Mouse (Mus musculus): Measurements from ENCODE around the gene Dicer1. TPM values are rescaled to one million over a fixed set of nuclear protein-coding genes. Genes with fewer than 3 reads are reported as not detected.
A peak's percentile ranks its signal among the peaks of the same experiment; 100 is the strongest.

Dicer1 gene
- polyA plus RNA-seq, 1 experiment = 6.3 TPM

DNA sequence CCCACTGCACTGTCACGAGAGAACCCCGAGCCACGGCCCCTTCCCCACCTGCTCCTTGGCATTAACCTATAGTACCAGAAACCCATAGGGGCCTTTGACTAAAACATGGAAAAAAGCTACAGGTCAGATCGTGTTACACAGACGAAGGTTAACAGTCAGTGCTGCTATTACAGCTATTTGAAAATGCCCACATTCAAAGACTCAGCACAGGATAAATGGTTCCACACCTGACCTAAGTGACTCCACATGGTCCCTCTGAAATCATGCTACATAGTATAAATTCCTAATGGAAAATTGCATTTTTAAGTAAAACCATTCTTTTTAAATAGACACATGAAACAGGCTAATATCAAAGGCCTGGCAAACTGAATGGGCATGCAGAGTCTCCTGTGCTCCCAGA is 35.3 kb downstream of the Dicer1 start:
- TF ChIP-seq CTCF (IDR thresholded peaks at IDR 0.05; ENCODE audit: extremely low read depth, insufficient read depth, insufficient read length, insufficient replicate concordance) (no peak), POLR2A (IDR thresholded peaks at IDR 0.05; ENCODE audit: low read depth, low read length) (no peak)
- no peak overlapping the region for H3K4me3 ChIP-seq (ENCODE audit: extremely low read depth, insufficient read depth, insufficient read length)
- no peak overlapping the region for H3K27ac ChIP-seq (ENCODE audit: insufficient read depth, low read length)
- DNase-seq (ENCODE audit: low read depth in 1 of 2, low spot score in 2 of 2) = no peak
- 92% methylated on average over 5 of the region's 5 CpGs for WGBS
- peaks cover 26% of the 10 kb centered on the region for H3K36me3 ChIP-seq (ENCODE audit: control insufficient read depth, insufficient read depth, low read length)
- H3K27me3 ChIP-seq (ENCODE audit: control insufficient read depth, insufficient read depth, low read length) = no peaks in the 10 kb centered on the region
- no peaks in the 10 kb centered on the region for H3K4me1 ChIP-seq (ENCODE audit: control insufficient read depth, insufficient read depth, insufficient read length)

DNA sequence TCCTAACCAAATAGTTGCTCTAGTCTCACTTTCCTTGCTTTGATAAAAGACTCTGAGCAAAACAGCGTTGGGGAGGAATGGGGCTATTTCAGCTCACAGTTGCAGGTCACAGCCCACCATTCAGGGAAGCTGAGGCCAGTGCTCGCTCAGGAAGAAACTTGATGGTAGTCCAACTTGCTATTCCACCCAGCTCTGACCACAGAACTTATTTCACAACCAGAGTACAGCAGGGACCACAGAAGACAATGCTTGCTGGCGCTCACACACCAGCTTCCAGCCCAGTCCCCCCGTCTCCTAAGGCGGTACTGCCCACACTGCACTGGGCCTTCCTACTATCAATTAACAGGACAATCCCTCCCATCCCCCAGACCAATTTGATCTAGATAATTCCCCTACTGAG is 36.3 kb downstream of the Dicer1 start:
- Histone ChIP-seq H3K4me3 (ENCODE audit: extremely low read depth, insufficient read depth, insufficient read length) (no peak overlapping the region), H3K4me1 (ENCODE audit: control insufficient read depth, insufficient read depth, insufficient read length) (no peaks in the 10 kb centered on the region), H3K27ac (ENCODE audit: insufficient read depth, low read length) (no peak overlapping the region), H3K27me3 (ENCODE audit: control insufficient read depth, insufficient read depth, low read length) (no peaks in the 10 kb centered on the region), H3K36me3 (ENCODE audit: control insufficient read depth, insufficient read depth, low read length) (peaks cover 29% of the 10 kb centered on the region)
- WGBS = 92% methylated on average over 5 of the region's 5 CpGs
- DNase-seq (ENCODE audit: low read depth in 1 of 2, low spot score in 2 of 2) = no peak
- no peak for TF ChIP-seq POLR2A (IDR thresholded peaks at IDR 0.05; ENCODE audit: low read depth, low read length)
- TF ChIP-seq CTCF (IDR thresholded peaks at IDR 0.05; ENCODE audit: extremely low read depth, insufficient read depth, insufficient read length, insufficient replicate concordance) = no peak

DNA sequence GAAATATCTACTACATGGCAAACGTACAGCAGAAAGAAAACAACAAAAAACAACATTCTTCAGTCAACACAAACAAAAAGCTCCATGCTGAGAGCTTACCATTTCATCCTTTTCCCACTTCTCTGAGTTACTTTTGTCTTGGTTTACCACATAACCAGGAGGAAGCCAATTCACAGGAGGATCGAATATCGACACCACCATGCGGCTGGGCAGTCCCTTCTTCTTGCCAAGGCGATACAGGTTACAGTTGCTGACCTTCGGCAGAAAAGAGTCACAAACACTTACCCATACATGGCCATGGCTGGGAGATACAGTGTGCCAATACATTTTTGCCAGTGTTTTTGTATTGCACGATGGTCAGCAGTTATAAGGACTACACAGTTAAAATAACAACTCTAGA is 51.5 kb downstream of the Dicer1 start:
- no peaks in the 10 kb centered on the region for H3K27me3 ChIP-seq (ENCODE audit: control insufficient read depth, insufficient read depth, low read length)
- H3K4me1 ChIP-seq (ENCODE audit: control insufficient read depth, insufficient read depth, insufficient read length) = no peaks in the 10 kb centered on the region
- no peak for DNase-seq (ENCODE audit: low read depth in 1 of 2, low spot score in 2 of 2)
- no peak overlapping the region for H3K27ac ChIP-seq (ENCODE audit: insufficient read depth, low read length)
- no peak overlapping the region for H3K4me3 ChIP-seq (ENCODE audit: extremely low read depth, insufficient read depth, insufficient read length)
- 92% methylated on average over 7 of the region's 7 CpGs for WGBS
- no peak for TF ChIP-seq POLR2A (IDR thresholded peaks at IDR 0.05; ENCODE audit: low read depth, low read length)
- TF ChIP-seq CTCF (IDR thresholded peaks at IDR 0.05; ENCODE audit: extremely low read depth, insufficient read depth, insufficient read length, insufficient replicate concordance) = no peak
- H3K36me3 ChIP-seq (ENCODE audit: control insufficient read depth, insufficient read depth, low read length) = peaks cover 53% of the 10 kb centered on the region

DNA sequence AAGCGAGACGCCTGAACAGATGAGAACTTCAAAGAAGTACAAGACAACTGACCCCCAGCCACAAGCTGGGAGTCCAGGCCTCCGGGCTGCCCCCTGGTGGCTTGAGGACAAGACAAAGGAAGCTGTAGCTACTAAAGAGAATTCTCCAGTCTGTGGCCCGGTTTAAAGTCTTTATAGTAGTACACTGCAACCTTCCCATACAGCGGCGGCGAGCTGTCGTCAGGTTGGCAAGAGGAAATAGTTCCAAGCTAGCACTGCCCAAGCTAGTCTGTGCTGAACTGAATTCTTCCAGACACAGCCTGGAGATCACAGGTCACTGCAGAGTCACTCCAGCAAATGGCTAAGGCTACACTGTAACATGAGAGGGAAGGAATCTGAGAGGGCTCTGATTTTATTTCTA is 52.0 kb downstream of the Dicer1 start:
- Histone ChIP-seq H3K4me3 (ENCODE audit: extremely low read depth, insufficient read depth, insufficient read length) (no peak overlapping the region), H3K27me3 (ENCODE audit: control insufficient read depth, insufficient read depth, low read length) (no peaks in the 10 kb centered on the region), H3K4me1 (ENCODE audit: control insufficient read depth, insufficient read depth, insufficient read length) (no peaks in the 10 kb centered on the region), H3K36me3 (ENCODE audit: control insufficient read depth, insufficient read depth, low read length) (peaks cover 53% of the 10 kb centered on the region), H3K27ac (ENCODE audit: insufficient read depth, low read length) (no peak overlapping the region)
- 88% methylated on average over 8 of the region's 8 CpGs for WGBS
- TF ChIP-seq CTCF (IDR thresholded peaks at IDR 0.05; ENCODE audit: extremely low read depth, insufficient read depth, insufficient read length, insufficient replicate concordance) = 0 out of 2 replicates have a peak, but pooled peaks have one; percentile 10
- TF ChIP-seq POLR2A (IDR thresholded peaks at IDR 0.05; ENCODE audit: low read depth, low read length) = no peak
- no peak for DNase-seq (ENCODE audit: low read depth in 1 of 2, low spot score in 2 of 2)

DNA sequence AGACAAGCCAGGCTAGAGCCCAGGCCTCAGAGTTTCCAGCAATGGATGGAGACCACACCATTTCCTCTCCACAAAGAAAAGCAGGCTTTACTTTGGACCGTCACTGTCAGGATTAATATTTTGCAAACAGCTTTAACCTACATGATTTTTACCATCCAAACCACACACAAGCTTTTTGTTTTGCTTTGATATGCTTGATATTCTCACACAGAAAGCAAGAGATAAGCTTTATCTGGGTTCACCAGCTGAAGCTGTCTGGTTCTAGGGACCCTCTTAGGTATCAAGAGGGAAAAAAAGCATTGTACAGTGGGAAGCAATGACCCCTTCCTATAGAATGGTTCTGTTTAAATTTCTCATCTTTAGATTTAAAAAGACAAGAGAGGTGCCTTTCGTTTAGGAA is 56.2 kb downstream of the Dicer1 start:
- no peaks in the 10 kb centered on the region for H3K27me3 ChIP-seq (ENCODE audit: control insufficient read depth, insufficient read depth, low read length)
- no peak for DNase-seq (ENCODE audit: low read depth in 1 of 2, low spot score in 2 of 2)
- H3K4me1 ChIP-seq (ENCODE audit: control insufficient read depth, insufficient read depth, insufficient read length) = no peaks in the 10 kb centered on the region
- TF ChIP-seq POLR2A (IDR thresholded peaks at IDR 0.05; ENCODE audit: low read depth, low read length) (no peak), CTCF (IDR thresholded peaks at IDR 0.05; ENCODE audit: extremely low read depth, insufficient read depth, insufficient read length, insufficient replicate concordance) (no peak)
- peaks cover 44% of the 10 kb centered on the region for H3K36me3 ChIP-seq (ENCODE audit: control insufficient read depth, insufficient read depth, low read length)
- H3K27ac ChIP-seq (ENCODE audit: insufficient read depth, low read length) = no peak overlapping the region
- 93% methylated on average over 2 of the region's 2 CpGs for WGBS
- H3K4me3 ChIP-seq (ENCODE audit: extremely low read depth, insufficient read depth, insufficient read length) = no peak overlapping the region

DNA sequence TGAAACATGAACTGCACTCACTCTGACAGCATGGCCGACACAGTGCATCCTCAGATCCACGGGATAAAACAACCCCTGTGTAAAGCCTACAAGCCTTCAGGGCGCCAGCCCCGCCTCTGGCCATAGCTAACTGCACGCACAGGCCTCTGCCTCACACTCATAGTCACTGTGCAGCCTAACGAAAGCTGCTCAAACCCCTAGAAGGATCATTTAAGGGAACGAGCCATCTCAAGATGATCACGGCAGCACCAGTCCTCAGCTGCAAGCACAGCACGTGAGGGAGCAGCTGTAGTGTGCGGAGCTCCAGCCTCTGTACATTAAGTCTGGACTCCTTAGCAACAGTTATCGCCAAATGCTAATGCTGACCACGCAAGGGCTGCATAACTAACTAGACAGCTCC is 58.9 kb downstream of the Dicer1 start:
- Histone ChIP-seq H3K4me1 (ENCODE audit: control insufficient read depth, insufficient read depth, insufficient read length) (no peaks in the 10 kb centered on the region), H3K36me3 (ENCODE audit: control insufficient read depth, insufficient read depth, low read length) (peaks cover 48% of the 10 kb centered on the region), H3K27me3 (ENCODE audit: control insufficient read depth, insufficient read depth, low read length) (no peaks in the 10 kb centered on the region), H3K27ac (ENCODE audit: insufficient read depth, low read length) (no peak overlapping the region), H3K4me3 (ENCODE audit: extremely low read depth, insufficient read depth, insufficient read length) (no peak overlapping the region)
- TF ChIP-seq CTCF (IDR thresholded peaks at IDR 0.05; ENCODE audit: extremely low read depth, insufficient read depth, insufficient read length, insufficient replicate concordance) (no peak), POLR2A (IDR thresholded peaks at IDR 0.05; ENCODE audit: low read depth, low read length) (no peak)
- 92% methylated on average over 12 of the region's 12 CpGs for WGBS
- no peak for DNase-seq (ENCODE audit: low read depth in 1 of 2, low spot score in 2 of 2)

DNA sequence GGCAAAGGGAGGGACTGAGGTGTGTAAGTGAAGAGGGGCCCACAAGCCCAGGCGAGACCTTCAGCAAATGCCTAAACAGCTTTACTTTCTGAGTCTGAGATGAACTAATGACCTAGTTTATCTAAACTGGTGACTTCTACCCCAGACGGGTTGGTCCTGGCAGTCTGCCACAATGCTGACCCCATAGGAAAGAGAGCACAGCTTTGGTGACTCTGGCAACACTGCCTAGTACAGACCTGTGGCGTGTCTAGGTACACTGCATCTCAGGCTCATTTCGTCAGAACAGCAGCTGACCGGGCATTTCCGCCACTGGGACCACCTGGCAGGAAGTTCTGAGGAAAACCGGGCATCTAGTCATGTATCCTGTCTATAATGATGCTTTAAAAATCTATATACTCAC is 61.3 kb downstream of the Dicer1 start:
- TF ChIP-seq CTCF (IDR thresholded peaks at IDR 0.05; ENCODE audit: extremely low read depth, insufficient read depth, insufficient read length, insufficient replicate concordance) (no peak), POLR2A (IDR thresholded peaks at IDR 0.05; ENCODE audit: low read depth, low read length) (no peak)

More for the DNA sequence above, 61.3 kb downstream of the Dicer1 start:
- Histone ChIP-seq H3K4me3 (ENCODE audit: extremely low read depth, insufficient read depth, insufficient read length) (no peak overlapping the region), H3K36me3 (ENCODE audit: control insufficient read depth, insufficient read depth, low read length) (peaks cover 36% of the 10 kb centered on the region), H3K27me3 (ENCODE audit: control insufficient read depth, insufficient read depth, low read length) (no peaks in the 10 kb centered on the region), H3K27ac (ENCODE audit: insufficient read depth, low read length) (no peak overlapping the region), H3K4me1 (ENCODE audit: control insufficient read depth, insufficient read depth, insufficient read length) (no peaks in the 10 kb centered on the region)
- 89% methylated on average over 7 of the region's 7 CpGs for WGBS
- DNase-seq (ENCODE audit: low read depth in 1 of 2, low spot score in 2 of 2) = no peak
